Mouse (Mus musculus) liver, embryonic 14.5 days (tissue): ENCODE data around the gene Pars2. TPM values are rescaled to one million over a fixed set of nuclear protein-coding genes. Genes with fewer than 3 reads are reported as not detected.

Source experiments
- ATAC-seq: fragments of 200-750 bp; cut with Nextera tagmentation; 2 replicates; pipeline ENCODE4 v1.8.0; 2017; ENCODE audit warnings: moderate number of reproducible peaks, mild to moderate bottlenecking, moderate library complexity; ENCODE audit not compliant: insufficient read depth
- DNase-seq, 3 experiments: peaks; one replicate each; pipeline ENCODE4 v3.0.0-alpha.2; 2012 to 2013; ENCODE audit warnings: low read depth in 3 of 3, low spot score in 3 of 3
- H3K27ac ChIP-seq: fragments of 300-500 bp; sonication (generic); 2 replicates; pipeline ENCODE4 v1.5.1; 2014; ENCODE audit warnings: moderate library complexity, mild to moderate bottlenecking, control low read depth, inconsistent platforms
- H3K27me3 ChIP-seq: fragments of 300-500 bp; sonication (generic); 2 replicates; pipeline ENCODE4 v1.6.1; 2014; ENCODE audit warnings: mild to moderate bottlenecking, low read length, moderate library complexity; ENCODE audit not compliant: control insufficient read depth, insufficient read depth
- H3K36me3 ChIP-seq: fragments of 300-500 bp; sonication (generic); replicated peaks from 2 replicates; pipeline ENCODE4 v1.6.1; 2014; ENCODE audit warnings: low read depth; ENCODE audit not compliant: control insufficient read depth, insufficient read depth
- H3K4me1 ChIP-seq, 2 experiments: fragments of 200-500 bp in 1 of 2; fragments of 300-500 bp in 1 of 2; sonication (generic) in 1 of 2; replicated peaks; 2 replicates each; pipeline ENCODE4 v1.6.1; 2012 to 2014; ENCODE audit warnings: antibody characterized with exemption in 1 of 2, inconsistent platforms in 1 of 2, low read length in 1 of 2; ENCODE audit not compliant: control insufficient read depth in 2 of 2, insufficient read depth in 2 of 2
- H3K4me2 ChIP-seq: fragments of 300-500 bp; sonication (generic); 2 replicates; pipeline ENCODE4 v1.6.1; 2014; ENCODE audit warnings: low read depth, mild to moderate bottlenecking, control low read depth, moderate library complexity
- H3K4me3 ChIP-seq, 2 experiments: fragments of 200-500 bp in 1 of 2; fragments of 300-500 bp in 1 of 2; sonication (generic) in 1 of 2; 2 replicates each; pipeline ENCODE4 v1.5.1; 2012 to 2014; ENCODE audit warnings: low read depth in 2 of 2, low read length in 2 of 2, mild to moderate bottlenecking in 2 of 2, control low read depth in 1 of 2, inconsistent platforms in 1 of 2, moderate library complexity in 1 of 2; ENCODE audit not compliant: insufficient read depth in 1 of 2
- H3K9ac ChIP-seq: fragments of 300-500 bp; sonication (generic); replicated peaks from 2 replicates; pipeline ENCODE4 v1.6.1; 2014; ENCODE audit warnings: mild to moderate bottlenecking, control low read depth, moderate library complexity
- H3K9me3 ChIP-seq: fragments of 300-500 bp; sonication (generic); 2 replicates; pipeline ENCODE4 v1.6.1; 2016; ENCODE audit warnings: low read length, mixed read lengths; ENCODE audit not compliant: control insufficient read depth
- CTCF ChIP-seq: IDR thresholded peaks from 2 replicates; pipeline ENCODE4 v1.5.1; 2016; ENCODE audit warnings: antibody characterized with exemption, low read depth, control low read depth
- EP300 ChIP-seq: IDR thresholded peaks from 2 replicates; pipeline ENCODE4 v1.6.1; 2016; ENCODE audit warnings: antibody characterized with exemption, low read depth
- WGBS: fragments of 180-500 bp; shearing (Covaris S2); extraction: QIAGEN DNeasy Blood & Tissue Kit; methylation state at CpG from one replicate; pipeline ENCODE4 v1.1.7; 2014; ENCODE audit not compliant: insufficient replicate concordance; 5-methylcytosine and 5-hydroxymethylcytosine counted together
- polyA plus RNA-seq, 2 experiments: library from polyadenylated mRNA; depleted of rRNA in 1 of 2; stranded (reverse) in 1 of 2; unstranded in 1 of 2; fragments of >200 nt; fragmentation: Nextera tagmentation in 1 of 2; extraction: Ambion mirVana in 1 of 2; gene quantifications; 2 replicates each; pipeline versions ENCODE4 v1.2.1 to v1.2.3; 2012 to 2014

Gene Pars2
- polyA plus RNA-seq, 2 experiments = 3.9 to 4.3 TPM

- ATAC-seq (no peak), DNase-seq (no peak)
- no peaks in the 10 kb centered on the region for H3K36me3 ChIP-seq
- H3K4me3 ChIP-seq = no peak overlapping the region
- 64% methylated on average over 5 of the region's 5 CpGs for WGBS
- no peak overlapping the region for H3K27ac ChIP-seq
- H3K27me3 ChIP-seq = peaks cover 5% of the 10 kb centered on the region
- no peak overlapping the region for H3K4me2 ChIP-seq
- H3K9ac ChIP-seq = no peak overlapping the region
- TF ChIP-seq CTCF (no peak), EP300 (no peak)
- H3K9me3 ChIP-seq = no peaks in the 10 kb centered on the region
- 0 out of 4 replicates have a peak, but pooled peaks cover 0 to 4% of the 10 kb centered on the region in 2 experiments for H3K4me1 ChIP-seq
Observed at GRCm38 (mm10) chr4:106627809-106628208, 23.1 kb upstream of the Pars2 start.

GRCm38 (mm10) chr4:106628650-106629360, 22.1 kb upstream of the Pars2 start:
- no peak overlapping the region for H3K9ac ChIP-seq
- H3K4me2 ChIP-seq = no peak overlapping the region

GRCm38 (mm10) chr4:106629374-106629773, 21.5 kb upstream of the Pars2 start:
- ATAC-seq = no peak
- 0 out of 4 replicates have a peak, but pooled peaks cover 0 to 4% of the 10 kb centered on the region in 2 experiments for H3K4me1 ChIP-seq
- no peak for DNase-seq
- TF ChIP-seq CTCF = no peak
- no peak for TF ChIP-seq EP300
- H3K36me3 ChIP-seq = no peaks in the 10 kb centered on the region
- H3K27me3 ChIP-seq = no peaks in the 10 kb centered on the region
- no peak overlapping the region for H3K4me3 ChIP-seq
- H3K9me3 ChIP-seq = no peaks in the 10 kb centered on the region
- no peak overlapping the region for H3K9ac ChIP-seq
- 52% methylated on average over 5 of the region's 5 CpGs for WGBS
- no peak overlapping the region for H3K4me2 ChIP-seq
- no peak overlapping the region for H3K27ac ChIP-seq

More at GRCm38 (mm10) chr4:106628650-106629360, 22.1 kb upstream of the Pars2 start:
- Histone ChIP-seq H3K9me3 (no peaks in the 10 kb centered on the region), H3K4me1 (0 out of 4 replicates have a peak, but pooled peaks cover 0 to 4% of the 10 kb centered on the region in 2 experiments), H3K4me3 (no peak overlapping the region), H3K27ac (no peak overlapping the region), H3K27me3 (no peaks in the 10 kb centered on the region), H3K36me3 (no peaks in the 10 kb centered on the region)
- no peak for TF ChIP-seq EP300
- no peak for TF ChIP-seq CTCF
- 25% methylated on average over 9 of the region's 9 CpGs for WGBS
- DNase-seq (no peak), ATAC-seq (no peak)

GRCm38 (mm10) chr4:106630333-106631220, 20.3 kb upstream of the Pars2 start:
- no peak overlapping the region for H3K9ac ChIP-seq
- H3K4me1 ChIP-seq = 0 out of 4 replicates have a peak, but pooled peaks cover 0 to 4% of the 10 kb centered on the region in 2 experiments
- no peak for ATAC-seq
- TF ChIP-seq EP300 = no peak
- peak; percentile 84 for TF ChIP-seq CTCF
- H3K4me3 ChIP-seq = no peak overlapping the region
- no peaks in the 10 kb centered on the region for H3K9me3 ChIP-seq
- peak; percentile 23 to 44 (median 39) for DNase-seq
- H3K36me3 ChIP-seq = no peaks in the 10 kb centered on the region
- WGBS = 32% methylated on average over 14 of the region's 14 CpGs
- no peaks in the 10 kb centered on the region for H3K27me3 ChIP-seq
- no peak overlapping the region for H3K4me2 ChIP-seq
- no peak overlapping the region for H3K27ac ChIP-seq

GRCm38 (mm10) chr4:106632313-106632712, 18.6 kb upstream of the Pars2 start:
- Histone ChIP-seq H3K27me3 (no peaks in the 10 kb centered on the region), H3K27ac (no peak overlapping the region), H3K36me3 (no peaks in the 10 kb centered on the region), H3K4me3 (no peak overlapping the region), H3K4me2 (no peak overlapping the region), H3K9ac (no peak overlapping the region), H3K4me1 (0 out of 4 replicates have a peak, but pooled peaks cover 0 to 4% of the 10 kb centered on the region in 2 experiments), H3K9me3 (no peaks in the 10 kb centered on the region)
- no peak for TF ChIP-seq EP300
- no peak for TF ChIP-seq CTCF
- no peak for DNase-seq
- WGBS = 56% methylated on average over 1 of the region's 3 CpGs
- no peak for ATAC-seq
